12 mouse cellular contexts compared by ENCODE assay signal in the genomic region with DNA sequence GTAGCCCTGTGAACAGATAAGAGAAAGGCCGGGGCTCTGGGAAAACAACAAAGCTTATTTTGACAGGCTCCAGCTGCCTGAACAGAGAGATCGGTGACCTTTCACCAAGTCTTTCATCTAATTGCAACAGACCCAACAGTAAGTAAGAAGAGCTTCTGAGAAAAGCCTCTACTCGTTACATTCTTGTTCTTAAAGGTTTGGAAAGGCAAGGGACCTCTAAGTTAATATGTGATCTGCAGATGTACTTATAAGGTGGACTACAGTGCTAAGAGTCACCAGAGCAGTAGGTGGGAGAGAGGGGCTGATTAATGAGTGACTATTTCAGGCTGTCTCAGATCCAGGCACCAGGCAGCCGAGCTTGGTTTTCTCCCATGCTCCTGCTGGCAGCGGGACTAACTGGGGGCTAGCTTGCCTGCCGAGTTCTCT.
DNase-seq lines count a peak whose midpoint lies in the region; ATAC-seq and TF ChIP-seq lines count a peak whose summit lies in the region.
"Had no signal": no experiment of that assay in that cellular context is flagged by ENCODE, and none has a peak within 500 bp of the region (broad histone marks: within the 10 kb centered on the region; RNA-seq: fewer than 3 reads in every experiment).

No protein-coding gene starts in this region.

- DNase-seq in liver: peak; percentile 4
- no peak for DNase-seq in liver, embryonic 11.5 days (ENCODE audit: low spot score)
- peak; percentile 39 for DNase-seq in embryo, embryonic 11 days
- DNase-seq in kidney, adult 9 months: peak; percentile 78
- no peak for DNase-seq in liver, postnatal 0 days
- DNase-seq in frontal cortex, adult 2 months (ENCODE audit: extremely low spot score in 1 of 2, low spot score in 1 of 2): no peak
- DNase-seq: cerebellum, adult 11-12 months; layer of hippocampus, adult 9-11 months; thymus, adult 18-20 months had no signal

- no peak overlapping the region; the same call in 1 of the 2 replicates for H3K27ac ChIP-seq in liver, embryonic 11.5 days (ENCODE audit: low read depth, low read length)
- H3K27ac ChIP-seq in liver, postnatal 0 days (ENCODE audit: low read depth): peak overlapping the region; percentile 78
- no peak overlapping the region for H3K27ac ChIP-seq in hindbrain, embryonic 16.5 days (ENCODE audit: low read depth, low read length)
- H3K27ac ChIP-seq: limb, embryonic 15.5 days; midbrain, embryonic 15.5 days had no signal

- H3K36me3 ChIP-seq in liver, embryonic 11.5 days (ENCODE audit: control insufficient read depth, insufficient read depth, low read length): no peaks in the 10 kb centered on the region
- no peaks in the 10 kb centered on the region for H3K36me3 ChIP-seq in liver, postnatal 0 days (replicated peaks; ENCODE audit: insufficient read depth, low read length)
- no peaks in the 10 kb centered on the region for H3K36me3 ChIP-seq in hindbrain, embryonic 16.5 days (ENCODE audit: control insufficient read depth, insufficient read depth, low read length)
- H3K36me3 ChIP-seq: limb, embryonic 15.5 days; midbrain, embryonic 15.5 days had no signal

- no peak for TF ChIP-seq CTCF in liver, postnatal 0 days (IDR thresholded peaks at IDR 0.05; ENCODE audit: low read depth)

- H3K4me3 ChIP-seq in liver, embryonic 11.5 days (ENCODE audit: low read depth, low read length): no peak overlapping the region
- no peak overlapping the region for H3K4me3 ChIP-seq in liver, postnatal 0 days (ENCODE audit: low read depth, low read length)
- no peak overlapping the region for H3K4me3 ChIP-seq in hindbrain, embryonic 16.5 days (ENCODE audit: low read length)
- H3K4me3 ChIP-seq: limb, embryonic 15.5 days; midbrain, embryonic 15.5 days had no signal

- H3K27me3 ChIP-seq in liver, embryonic 11.5 days (replicated peaks; ENCODE audit: control insufficient read depth, insufficient read depth, low read length): no peaks in the 10 kb centered on the region
- no peaks in the 10 kb centered on the region for H3K27me3 ChIP-seq in liver, postnatal 0 days (ENCODE audit: insufficient read depth, low read length)
- H3K27me3 ChIP-seq in hindbrain, embryonic 16.5 days (replicated peaks; ENCODE audit: control insufficient read depth, insufficient read depth, low read length): no peaks in the 10 kb centered on the region
- H3K27me3 ChIP-seq: limb, embryonic 15.5 days; midbrain, embryonic 15.5 days had no signal

- 30% methylated on average over 6 of the region's 6 CpGs for WGBS in liver, embryonic 11.5 days
- 29% methylated on average over 6 of the region's 6 CpGs for WGBS in liver, postnatal 0 days (ENCODE audit: insufficient replicate concordance)
- 19% methylated on average over 6 of the region's 6 CpGs for WGBS in hindbrain, embryonic 16.5 days

- H3K4me1 ChIP-seq in liver, embryonic 11.5 days (replicated peaks; ENCODE audit: control insufficient read depth, insufficient read depth, low read length): no peaks in the 10 kb centered on the region
- no peaks in the 10 kb centered on the region for H3K4me1 ChIP-seq in liver, postnatal 0 days (ENCODE audit: insufficient read depth)
- no peaks in the 10 kb centered on the region for H3K4me1 ChIP-seq in hindbrain, embryonic 16.5 days (ENCODE audit: control insufficient read depth, insufficient read depth, low read depth, low read length)
- H3K4me1 ChIP-seq: limb, embryonic 15.5 days; midbrain, embryonic 15.5 days had no signal

- no peak overlapping the region for H3K4me2 ChIP-seq in liver, embryonic 11.5 days
- H3K4me2 ChIP-seq in liver, postnatal 0 days (ENCODE audit: low read depth, low read length): no peak overlapping the region
- no peak overlapping the region for H3K4me2 ChIP-seq in hindbrain, embryonic 16.5 days (ENCODE audit: low read length)
- H3K4me2 ChIP-seq: limb, embryonic 15.5 days; midbrain, embryonic 15.5 days had no signal

- no peaks in the 10 kb centered on the region for H3K9me3 ChIP-seq in liver, embryonic 11.5 days (ENCODE audit: control insufficient read depth, low read length)
- H3K9me3 ChIP-seq in liver, postnatal 0 days (ENCODE audit: low read length): no peaks in the 10 kb centered on the region
- peaks cover 2% of the 10 kb centered on the region; the same call in 1 of the 2 replicates for H3K9me3 ChIP-seq in hindbrain, embryonic 16.5 days (ENCODE audit: control insufficient read depth, low read length)
- H3K9me3 ChIP-seq: limb, embryonic 15.5 days; midbrain, embryonic 15.5 days had no signal

- TF ChIP-seq EP300 in liver, postnatal 0 days (IDR thresholded peaks at IDR 0.05; ENCODE audit: low read depth): no peak

- ATAC-seq in liver, embryonic 11.5 days (replicated peaks; ENCODE audit: low FRiP score): no peak
- peak; percentile 79 for ATAC-seq in liver, postnatal 0 days
- ATAC-seq in hindbrain, embryonic 16.5 days: no peak
- ATAC-seq: midbrain, embryonic 15.5 days had no signal

- no peak overlapping the region for H3K9ac ChIP-seq in liver, embryonic 11.5 days (ENCODE audit: low read depth, low read length)
- no peak overlapping the region for H3K9ac ChIP-seq in liver, postnatal 0 days (replicated peaks)
- no peak overlapping the region for H3K9ac ChIP-seq in hindbrain, embryonic 16.5 days (ENCODE audit: low read depth, low read length)
- H3K9ac ChIP-seq: limb, embryonic 15.5 days; midbrain, embryonic 15.5 days had no signal

Comparison
In these comparisons a context has a peak if more than half of its experiments do, and no peak if none do; other contexts are left out.
1. DNase-seq: peak in liver (single experiment), embryo, embryonic 11 days (single experiment) and kidney, adult 9 months (single experiment); none in liver, embryonic 11.5 days (single experiment), liver, postnatal 0 days (single experiment) and frontal cortex, adult 2 months (0 of 2).